Mouse (Mus musculus) cortical plate, adult 2 months (tissue): ENCODE data around the gene Slc25a34.

Experiments used
- CTCF ChIP-seq: fragments of 200-500 bp; IDR thresholded peaks from 2 replicates; pipeline ENCODE4 v1.5.1; 2011; ENCODE audit warnings: mild to moderate bottlenecking, control low read depth, low read length; ENCODE audit not compliant: insufficient read depth; ENCODE audit errors: extremely low read depth
- POLR2A ChIP-seq: fragments of 200-500 bp; IDR thresholded peaks from 2 replicates; pipeline ENCODE4 v1.6.1; 2011; ENCODE audit warnings: mild to moderate bottlenecking, low read length, control low read depth; ENCODE audit not compliant: insufficient read depth; ENCODE audit errors: extremely low read depth

DNA sequence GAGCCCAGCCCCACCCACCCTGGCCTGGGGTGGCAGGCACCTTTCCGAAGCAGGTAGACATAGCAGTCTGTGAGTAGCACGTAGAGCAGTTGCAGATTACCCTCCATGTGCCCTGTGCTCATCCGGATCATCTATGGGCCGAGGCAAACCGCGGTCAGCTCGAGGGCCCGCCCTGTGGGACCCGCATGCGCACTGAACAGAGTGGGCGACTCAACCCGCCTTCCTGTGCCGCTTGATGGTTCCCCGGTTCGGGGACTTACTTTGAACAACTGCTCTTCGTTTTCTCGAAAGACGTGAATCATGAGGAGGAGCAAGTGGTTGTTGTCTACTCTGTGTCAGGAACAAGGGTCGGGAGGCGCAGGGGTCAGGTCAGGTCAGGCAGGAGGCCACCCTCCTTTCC is 7.6 kb upstream of the Slc25a34 start:
- TF ChIP-seq CTCF, result no peak
- no peak for TF ChIP-seq POLR2A
